Mouse (Mus musculus): ENCODE results near the gene Ambra1.

Gene Ambra1

DNA sequence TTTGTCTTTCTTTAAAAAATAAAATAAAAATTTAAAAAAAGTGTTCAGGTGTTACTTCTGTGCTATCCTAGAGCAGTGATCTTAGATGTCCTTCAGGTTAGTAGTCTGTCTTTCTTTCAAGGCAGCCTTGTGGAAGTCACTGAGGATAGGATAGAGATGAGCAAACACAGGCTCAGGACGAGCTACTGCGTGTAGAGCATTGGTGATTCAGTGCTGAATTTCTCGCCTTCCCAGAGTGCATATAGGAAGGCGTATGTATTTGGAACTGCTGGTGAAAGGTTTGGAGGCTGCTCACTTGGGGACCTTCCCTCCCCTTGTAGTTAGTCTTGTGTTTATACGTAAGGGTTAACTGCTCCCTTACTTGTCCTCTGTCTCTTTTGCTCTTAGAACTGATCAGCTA is 5.3 kb downstream of the Ambra1 start:
- no peak for DNase-seq (ENCODE audit: low read depth, low spot score)

DNA sequence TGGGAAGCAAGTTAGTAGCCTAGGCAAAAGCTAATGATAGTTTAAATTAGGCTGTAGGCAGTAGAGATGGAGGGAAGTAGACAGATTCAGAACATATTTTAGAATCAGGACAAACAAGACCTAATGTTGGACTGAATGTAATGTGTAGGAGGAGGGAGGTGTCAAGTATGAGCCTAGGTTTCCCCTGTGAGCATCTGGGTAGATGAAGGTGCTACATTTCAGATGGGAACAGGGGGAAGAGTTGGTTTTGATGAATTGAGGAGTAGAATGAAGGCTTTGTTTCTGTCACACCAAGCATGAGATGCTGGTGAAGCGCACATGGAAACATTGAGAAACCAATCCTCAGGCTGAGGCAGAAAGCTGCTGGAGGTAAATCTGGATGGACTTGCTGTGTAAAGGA is 9.7 kb downstream of the Ambra1 start:
- DNase-seq (ENCODE audit: low read depth, low spot score) = no peak

DNA sequence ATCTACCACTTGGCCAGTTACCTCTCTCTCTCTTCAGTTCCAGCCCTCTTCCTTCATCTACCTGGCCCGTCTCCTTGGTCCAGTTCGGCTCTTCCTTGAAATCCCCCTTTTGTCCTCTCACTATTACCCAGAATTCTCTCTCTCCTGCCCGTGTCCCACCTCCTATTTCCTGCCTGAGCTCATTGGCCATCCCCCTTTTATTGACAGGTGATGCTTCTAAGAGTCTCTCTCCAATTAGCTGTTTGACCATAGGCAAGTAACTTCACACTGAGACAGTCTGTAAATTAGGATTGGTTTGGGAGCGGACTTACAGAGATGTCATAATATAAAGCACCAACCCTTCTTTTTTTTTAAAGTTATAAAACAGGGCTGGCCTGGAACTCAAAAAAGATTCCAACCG is 14.8 kb downstream of the Ambra1 start:
- DNase-seq (ENCODE audit: low read depth, low spot score) = no peak

DNA sequence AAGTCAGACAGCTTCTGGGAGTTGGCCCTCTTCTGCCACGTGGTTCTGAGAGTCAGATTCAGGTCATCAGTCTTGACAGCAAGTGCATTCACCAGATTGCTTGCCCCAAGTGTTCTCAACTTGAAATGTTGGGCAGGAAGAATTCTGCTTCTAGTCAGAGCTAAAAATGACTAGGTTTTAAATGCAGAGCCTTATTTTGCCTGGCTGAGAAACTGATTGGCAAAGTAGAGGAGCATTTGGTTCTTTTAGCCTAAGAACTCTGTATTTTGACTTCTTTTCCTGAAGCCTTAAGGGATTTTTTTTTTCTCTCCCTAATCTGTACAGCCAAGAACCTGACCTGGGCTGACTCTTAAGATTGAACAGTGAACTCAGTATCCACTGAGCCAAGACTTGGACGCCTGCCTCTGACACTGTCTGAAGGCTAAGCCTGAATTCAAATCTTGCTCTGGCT is 19.9 kb downstream of the Ambra1 start:
- no peak for DNase-seq (ENCODE audit: low read depth, low spot score)

DNA sequence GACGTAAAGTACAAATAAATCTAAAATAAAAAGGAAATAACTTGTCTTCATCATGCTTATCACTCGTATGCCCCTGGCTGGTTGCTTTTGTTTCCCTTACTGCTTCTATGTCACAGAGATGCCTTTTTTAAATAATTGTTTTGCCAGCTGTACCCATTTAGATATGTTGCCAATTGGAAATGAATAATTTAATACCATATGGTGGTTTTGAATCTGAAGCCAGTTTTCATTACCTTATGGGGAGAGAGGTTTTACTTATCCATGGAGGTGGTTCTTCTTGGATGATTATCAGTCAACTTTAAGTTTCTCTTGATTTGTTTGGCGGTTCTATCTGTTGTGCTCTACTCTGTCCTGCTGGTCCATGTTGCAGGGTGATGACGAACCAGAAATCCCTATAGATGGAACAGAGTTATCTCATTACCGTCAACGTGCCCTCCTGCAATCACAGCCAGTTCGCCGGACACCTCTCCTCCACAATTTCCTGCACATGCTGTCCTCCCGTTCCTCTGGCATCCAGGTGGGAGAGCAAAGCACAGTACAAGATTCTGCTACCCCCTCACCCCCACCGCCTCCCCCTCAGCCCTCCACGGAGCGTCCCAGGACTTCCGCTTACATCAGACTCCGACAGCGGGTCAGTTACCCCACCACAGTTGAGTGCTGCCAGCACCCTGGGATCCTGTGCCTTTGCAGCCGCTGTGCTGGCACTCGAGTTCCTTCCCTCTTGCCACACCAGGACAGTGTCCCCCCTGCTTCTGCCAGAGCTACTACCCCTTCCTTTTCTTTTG is 42.2 kb downstream of the Ambra1 start:
- DNase-seq (ENCODE audit: low read depth, low spot score) = no peak

DNA sequence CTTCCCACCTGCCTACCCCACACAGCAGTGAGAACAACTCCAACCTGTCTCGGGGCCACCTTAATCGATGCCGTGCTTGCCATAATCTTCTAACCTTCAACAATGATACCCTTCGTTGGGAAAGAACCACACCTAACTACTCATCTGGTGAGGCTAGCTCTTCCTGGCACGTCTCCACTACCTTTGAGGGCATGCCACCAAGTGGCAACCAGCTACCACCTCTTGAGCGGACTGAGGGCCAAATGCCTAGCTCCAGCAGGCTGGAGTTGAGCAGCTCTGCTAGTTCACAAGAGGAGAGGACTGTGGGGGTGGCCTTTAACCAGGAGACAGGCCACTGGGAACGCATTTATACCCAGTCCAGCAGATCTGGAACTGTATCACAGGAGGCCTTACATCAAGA is 43.4 kb downstream of the Ambra1 start:
- DNase-seq (ENCODE audit: low read depth, low spot score) = no peak

DNA sequence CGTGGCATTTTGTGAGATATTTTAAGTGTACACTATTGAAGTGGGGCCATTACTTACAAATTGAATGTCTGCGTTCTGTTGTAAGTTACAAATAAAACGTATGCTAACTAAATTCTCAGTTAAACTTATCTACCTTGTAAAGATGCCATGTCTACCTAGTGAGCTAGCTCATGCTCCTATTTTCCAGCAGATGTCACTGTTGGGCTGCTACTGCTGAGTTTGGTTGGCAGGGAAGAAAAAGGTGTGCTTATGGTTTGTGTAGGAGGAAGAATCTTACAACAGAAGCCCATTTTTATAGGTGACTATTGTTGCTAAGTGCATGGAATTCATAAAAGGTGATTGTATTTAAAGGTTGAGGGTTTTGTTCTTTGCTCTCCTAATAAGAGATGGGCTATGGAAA is 49.2 kb downstream of the Ambra1 start:
- peak; percentile 20 for DNase-seq (ENCODE audit: low read depth, low spot score)

DNA sequence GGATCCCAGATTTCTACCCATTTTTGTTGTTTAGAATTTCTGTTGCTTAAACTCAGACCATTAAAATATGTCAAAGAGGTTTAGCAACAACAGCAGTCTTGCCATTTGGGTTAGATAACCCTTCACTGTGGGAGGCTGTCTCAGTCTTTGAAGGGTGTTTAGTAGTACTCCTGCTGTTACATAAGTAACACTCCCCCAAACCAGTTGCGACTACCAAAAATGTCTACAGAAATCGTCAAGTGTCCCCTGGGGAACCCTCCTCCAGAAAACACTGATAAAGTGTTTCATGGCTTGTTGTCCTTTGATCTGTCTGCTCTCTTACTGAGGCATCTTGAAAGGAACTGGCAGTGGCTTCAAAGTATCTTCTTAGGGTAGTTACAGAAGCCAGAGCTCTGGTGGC is 61.7 kb downstream of the Ambra1 start:
- DNase-seq (ENCODE audit: low read depth, low spot score) = no peak

DNA sequence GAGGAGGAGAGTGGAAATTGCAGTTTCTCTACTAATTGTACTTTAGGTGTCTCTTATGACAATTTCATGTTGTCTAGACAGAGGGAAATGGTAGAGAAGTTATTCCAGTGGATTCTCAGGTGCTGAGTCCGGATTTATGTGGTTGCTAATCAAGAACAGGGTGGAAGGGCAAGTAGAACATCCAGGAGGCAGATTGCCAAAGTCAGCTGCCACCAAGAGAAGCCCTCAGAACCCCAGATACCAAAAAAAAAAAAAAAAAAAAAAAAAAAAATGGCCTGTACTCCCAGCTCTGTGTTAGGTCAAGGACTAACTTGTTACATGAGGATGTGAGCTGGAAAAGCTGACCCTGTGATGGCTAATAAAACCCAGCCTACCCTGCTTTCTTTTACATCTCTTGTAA is 62.4 kb downstream of the Ambra1 start:
- DNase-seq (ENCODE audit: low read depth, low spot score) = no peak

DNA sequence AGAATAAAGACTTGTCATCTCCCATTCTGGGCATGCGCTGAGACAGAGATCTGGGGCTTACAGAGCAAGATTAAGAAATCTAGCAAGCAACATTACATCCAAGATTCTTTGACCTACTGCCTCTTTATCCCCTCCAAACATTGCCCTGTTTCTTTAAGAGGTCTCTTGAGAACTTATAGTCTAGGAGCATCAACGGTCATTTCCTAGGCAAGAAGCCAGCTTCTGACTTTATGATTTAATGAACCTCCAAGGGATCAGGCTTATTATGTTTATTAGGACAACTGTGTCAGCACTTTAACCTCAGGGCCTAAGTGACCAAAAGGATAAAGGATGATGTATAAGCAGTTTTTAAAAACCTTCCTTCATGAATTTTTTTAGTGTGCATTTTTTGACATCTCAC is 64.5 kb downstream of the Ambra1 start:
- no peak for DNase-seq (ENCODE audit: low read depth, low spot score)

DNA sequence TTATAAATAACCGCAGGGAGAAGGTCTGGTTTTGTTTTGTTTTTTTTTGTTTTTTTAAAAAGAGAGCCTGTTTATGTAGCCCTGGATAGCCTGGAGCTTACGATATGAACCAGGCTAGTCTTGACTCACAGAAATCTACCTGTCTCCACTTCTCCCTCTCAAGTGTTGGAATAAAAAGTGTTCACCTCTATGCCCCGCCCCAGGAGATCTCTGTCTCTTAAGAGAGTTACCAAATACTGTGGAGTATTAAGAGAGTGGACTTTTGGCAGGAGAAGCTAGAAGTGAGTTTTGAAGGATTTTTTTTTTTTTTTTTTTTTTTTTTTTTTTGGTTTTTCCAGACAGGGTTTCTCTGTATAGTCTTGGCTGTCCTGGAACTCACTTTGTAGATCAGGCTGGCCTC is 65.2 kb downstream of the Ambra1 start:
- DNase-seq (ENCODE audit: low read depth, low spot score) = no peak

DNA sequence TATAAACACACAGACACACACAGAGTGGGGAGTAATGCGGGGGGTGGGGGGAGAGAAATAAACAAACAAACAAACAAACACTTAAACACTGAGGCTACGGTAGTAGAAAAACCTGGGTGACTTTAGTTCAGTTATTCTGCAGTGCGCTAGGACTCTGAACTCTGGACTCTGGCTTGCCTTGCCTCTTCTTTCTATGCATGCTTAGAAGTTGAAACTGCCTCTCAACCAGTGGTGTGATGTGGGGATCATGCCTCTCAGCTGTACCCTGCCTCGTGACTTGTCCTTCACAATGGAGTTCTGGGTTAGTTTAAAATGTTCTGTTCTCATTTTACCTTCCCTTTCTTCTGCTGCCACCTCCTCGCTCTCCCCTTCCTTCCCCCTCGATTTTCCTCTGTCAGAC is 81.5 kb downstream of the Ambra1 start:
- no peak for DNase-seq (ENCODE audit: low read depth, low spot score)

DNA sequence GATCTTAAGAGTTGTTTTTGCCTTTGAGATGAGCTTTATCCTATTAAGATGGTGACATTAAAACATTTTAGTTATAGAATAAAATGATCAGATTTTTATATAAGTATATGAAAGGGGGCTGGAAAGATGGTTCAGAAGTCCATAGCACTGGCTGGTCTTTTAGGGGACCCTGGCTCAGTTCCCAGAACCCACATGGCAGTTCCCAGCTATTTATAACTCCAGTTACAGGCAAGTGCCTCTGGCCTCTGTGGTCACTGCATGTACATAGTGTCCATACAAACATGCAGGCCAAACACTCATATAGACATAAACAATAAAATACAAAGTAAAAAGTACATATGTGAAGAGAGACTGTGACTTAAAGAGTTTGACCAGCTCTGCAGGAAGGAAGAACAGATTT is 86.8 kb downstream of the Ambra1 start:
- DNase-seq (ENCODE audit: low read depth, low spot score) = no peak

DNA sequence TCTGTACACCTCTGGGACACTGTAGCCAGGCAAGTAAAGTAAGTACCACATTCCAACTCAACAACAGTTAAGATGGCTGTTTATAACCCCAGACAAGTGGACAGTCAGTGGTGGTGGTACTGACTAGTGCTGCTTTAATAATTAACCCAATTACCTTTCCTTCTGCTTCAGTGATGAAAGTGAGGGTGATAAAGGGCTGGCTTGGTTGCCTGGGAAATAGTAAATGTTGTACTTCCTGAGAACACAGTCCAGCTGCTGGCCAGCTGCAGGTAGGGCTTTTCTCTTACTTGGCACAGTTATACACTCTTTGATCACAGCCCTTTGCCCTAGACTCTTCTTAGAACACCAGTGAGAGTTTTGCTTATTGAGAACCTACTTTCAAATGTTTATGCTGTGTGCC is 102.3 kb downstream of the Ambra1 start:
- no peak for DNase-seq (ENCODE audit: low read depth, low spot score)

DNA sequence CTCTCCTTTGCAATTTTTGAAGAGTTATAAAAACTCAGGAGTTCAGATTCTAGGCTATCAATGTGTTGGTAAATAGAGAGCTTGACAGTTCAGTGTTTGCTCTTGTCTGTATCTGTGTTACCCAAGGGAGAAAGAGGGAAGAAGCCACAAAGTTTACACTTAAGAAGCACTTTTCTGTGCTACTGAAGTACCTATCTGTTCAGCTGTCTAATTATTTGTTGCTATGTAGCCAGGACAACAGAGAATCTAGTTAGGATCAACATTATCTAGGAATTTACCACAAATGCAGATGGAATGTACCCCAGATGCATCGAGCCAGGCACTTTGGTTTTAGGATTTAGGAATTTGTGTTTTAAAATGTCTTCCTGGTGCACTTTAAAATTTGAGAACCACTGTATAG is 104.3 kb downstream of the Ambra1 start:
- no peak for DNase-seq (ENCODE audit: low read depth, low spot score)

DNA sequence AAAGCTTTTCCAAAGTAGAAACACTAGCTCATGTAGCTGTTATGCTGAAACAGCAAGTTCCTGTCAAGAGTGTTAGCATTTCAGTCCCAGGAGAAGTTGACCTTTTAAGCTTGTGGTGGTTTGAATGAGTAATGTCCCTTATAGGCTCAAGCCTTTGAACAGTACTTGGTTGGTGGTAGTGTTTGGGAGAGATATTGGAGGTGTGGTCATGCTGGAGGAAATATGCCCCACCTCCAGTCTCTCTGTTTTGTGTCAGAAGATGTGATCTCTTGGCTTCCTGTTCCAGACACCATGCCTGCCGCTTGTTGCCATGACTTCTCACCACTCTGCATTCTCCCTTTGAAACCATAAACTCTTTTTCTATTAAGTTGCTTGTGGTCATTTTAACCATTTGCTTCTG is 105.1 kb downstream of the Ambra1 start:
- no peak for DNase-seq (ENCODE audit: low read depth, low spot score)

DNA sequence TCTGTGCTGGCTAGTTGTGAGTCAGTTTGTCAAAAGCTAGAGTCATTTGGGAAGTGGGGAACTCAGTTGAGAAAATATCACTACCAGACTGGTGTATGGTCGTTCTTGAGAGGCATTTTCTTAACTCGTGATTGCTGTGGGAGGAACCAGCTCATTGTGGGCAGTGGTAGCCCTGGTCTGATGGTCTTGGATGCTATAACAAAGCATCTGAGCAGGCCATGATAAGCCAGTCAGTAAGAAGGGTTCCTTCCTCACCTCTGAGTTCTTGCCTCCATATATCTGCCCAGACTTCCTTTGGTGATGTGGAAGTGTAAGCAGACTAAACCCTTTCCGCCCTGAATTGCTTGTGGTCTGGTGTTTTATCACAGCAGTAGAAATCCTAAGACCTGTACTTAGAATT is 105.7 kb downstream of the Ambra1 start:
- no peak for DNase-seq (ENCODE audit: low read depth, low spot score)

DNA sequence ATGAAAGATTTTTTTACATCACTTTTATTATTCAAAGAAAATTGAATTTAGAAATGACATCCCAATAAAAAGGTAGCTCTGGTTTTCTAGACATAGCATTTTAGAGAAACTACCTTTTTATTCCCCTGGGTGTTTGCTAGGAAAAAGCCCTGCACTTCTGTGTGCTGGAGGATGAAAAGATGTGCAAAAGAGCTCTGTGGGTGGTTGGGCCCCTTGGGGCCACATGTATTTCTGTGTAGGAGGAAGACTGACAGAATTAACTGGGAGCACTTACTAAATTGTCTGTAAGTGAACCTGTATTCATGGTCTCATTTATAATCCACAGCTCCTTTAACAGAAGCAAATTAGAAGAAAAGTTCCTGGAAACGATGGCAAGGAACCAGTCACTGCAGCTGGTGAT is 114.2 kb downstream of the Ambra1 start:
- DNase-seq (ENCODE audit: low read depth, low spot score) = no peak

DNA sequence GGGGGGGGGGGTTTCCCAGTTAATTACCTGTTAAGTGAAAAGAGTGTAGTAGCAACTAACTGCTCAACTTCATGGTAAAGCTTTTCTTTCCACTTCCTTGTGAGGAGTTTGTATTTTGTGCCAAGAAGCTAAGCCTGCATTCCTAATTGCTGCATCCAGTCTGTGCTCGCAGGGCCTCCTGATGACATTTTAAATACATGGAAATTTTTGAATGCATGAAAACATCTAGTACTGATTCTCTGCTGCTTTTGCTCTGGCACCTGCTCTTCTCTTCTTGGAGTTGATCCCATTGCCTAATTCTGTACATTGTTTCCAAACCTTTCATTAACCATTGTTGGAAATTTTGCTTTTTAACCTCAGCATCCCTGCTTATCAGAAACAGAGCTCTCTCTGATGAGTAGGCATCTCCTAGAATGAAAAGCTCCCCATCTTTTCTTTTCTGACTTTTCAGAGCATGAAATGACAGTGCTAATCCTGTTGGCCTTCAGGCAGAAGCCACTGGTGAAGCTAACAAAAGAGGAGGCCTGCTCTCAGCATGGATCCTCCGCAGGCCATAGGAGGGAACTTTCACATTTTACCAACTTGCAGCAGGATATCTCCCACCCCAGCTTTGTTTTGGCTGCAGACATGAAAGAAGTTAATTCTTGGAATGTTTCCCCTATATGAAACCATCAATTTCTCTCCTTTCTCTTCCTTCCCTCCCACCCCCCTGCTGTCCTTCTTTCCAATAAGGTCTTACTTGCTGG is 122.7 kb downstream of the Ambra1 start:
- DNase-seq (ENCODE audit: low read depth, low spot score) = no peak

DNA sequence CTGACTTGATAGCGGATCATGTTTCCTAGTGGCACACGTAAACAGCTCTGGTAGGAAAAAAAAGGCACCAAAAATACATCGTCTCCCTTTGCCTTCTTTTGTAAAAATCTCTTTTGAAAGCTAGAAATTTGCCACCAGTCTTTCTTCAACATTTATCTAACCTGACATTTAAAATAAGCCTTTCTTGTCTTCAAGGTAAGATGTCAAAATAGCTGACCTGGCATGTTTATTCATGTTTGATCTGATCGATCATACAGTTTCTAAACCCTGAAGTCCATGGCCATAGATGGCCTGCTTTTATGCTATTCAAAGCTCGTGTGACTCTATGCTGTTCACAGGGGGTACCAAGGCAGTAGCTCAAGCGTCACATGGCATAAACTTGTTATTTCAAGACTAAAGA is 124.6 kb downstream of the Ambra1 start:
- DNase-seq (ENCODE audit: low read depth, low spot score) = no peak

DNA sequence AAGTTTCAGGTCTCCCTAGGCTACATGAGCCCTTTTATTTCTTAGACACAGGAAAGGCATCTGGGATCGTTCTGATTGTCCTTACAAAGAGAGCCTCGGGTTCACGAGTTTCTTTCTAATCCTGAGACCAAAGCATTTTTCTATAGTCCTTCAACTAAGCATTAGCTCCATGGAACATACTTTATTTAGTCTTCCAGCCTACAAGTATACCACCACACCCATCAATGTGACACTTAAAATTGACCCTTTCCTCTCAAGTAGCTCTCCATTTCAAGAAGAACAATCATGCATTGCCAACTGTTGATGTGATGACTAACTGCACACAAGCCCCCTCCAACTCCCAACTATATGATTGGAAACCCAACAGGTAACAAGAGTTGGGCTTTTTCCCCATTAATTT is 127.0 kb downstream of the Ambra1 start:
- DNase-seq (ENCODE audit: low read depth, low spot score) = no peak

DNA sequence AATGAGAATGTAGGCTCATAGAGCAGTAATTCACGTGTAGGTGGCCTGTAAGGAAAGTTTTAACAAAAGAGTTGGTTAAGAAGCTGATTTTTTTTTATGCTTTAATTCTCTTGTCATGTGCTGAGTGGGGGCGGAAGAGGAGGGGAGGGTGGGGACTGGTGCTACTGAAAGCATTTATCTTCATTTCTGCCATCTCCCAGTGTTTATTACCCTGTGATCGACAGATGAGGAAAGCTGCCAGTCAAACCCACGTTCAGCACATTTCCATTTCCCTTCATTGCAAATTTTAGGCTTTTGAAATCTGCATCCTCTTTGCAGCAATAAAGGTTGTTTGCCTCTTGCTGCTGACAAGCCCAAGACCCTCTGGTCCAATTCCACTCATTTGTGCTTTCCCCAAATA is 129.5 kb downstream of the Ambra1 start:
- no peak for DNase-seq (ENCODE audit: low read depth, low spot score)

DNA sequence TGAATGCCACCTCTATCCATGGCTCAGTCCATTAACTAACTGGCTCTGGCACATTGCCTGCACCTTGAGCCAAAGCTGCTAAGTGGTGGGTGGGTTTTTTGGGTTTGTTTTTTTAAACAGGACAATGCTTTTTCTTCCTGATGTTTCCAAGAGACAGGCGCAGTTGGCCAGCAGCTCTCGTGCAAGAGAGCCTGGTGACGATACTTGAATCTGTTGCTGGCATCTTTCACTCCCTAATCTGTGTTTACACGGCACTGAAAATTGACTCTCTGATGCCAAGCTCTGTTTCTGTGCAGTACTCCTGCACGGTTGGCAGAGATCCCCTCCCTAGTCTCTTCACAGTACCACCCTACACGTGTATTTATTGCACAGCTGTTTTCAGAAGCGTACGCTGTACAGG is 140.8 kb downstream of the Ambra1 start:
- no peak for DNase-seq (ENCODE audit: low read depth, low spot score)
